Mouse (Mus musculus) MN1 (cell line): ENCODE measurements around the gene Ppp1r1b.

Experiments
- DNase-seq: peaks from one replicate; pipeline ENCODE4 v3.0.0-alpha.2; 2016; ENCODE audit warnings: low spot score

The Ppp1r1b gene

GRCm38 (mm10) chr11:98395041-98395440, 46.8 kb downstream of the Ppp1r1b start:
- DNase-seq: no peak

GRCm38 (mm10) chr11:98397946-98398345, 49.7 kb downstream of the Ppp1r1b start:
- DNase-seq: no peak

- peak; percentile 86 for DNase-seq
Observed at GRCm38 (mm10) chr11:98400161-98400726, 52.0 kb downstream of the Ppp1r1b start, which contains the start of gene Pgap3. Gene Pgap3, minus strand, starts transcription at chr11:98400490.

GRCm38 (mm10) chr11:98400816-98401215, 52.6 kb downstream of the Ppp1r1b start:
- peak; percentile 16 for DNase-seq

- no peak for DNase-seq
Observed at GRCm38 (mm10) chr11:98406621-98407020, 58.4 kb downstream of the Ppp1r1b start.
